Mouse (Mus musculus) R1 (cell line): ENCODE data around the gene Pard3b.
"Not testable (repeated sequence)": the region's sequence is repeated elsewhere in the genome, so short reads cannot be mapped to it uniquely, and the experiment has no call there.

Source experiments
- DNase-seq: peaks from one replicate; pipeline ENCODE4 v3.0.0-alpha.2; 2018; ENCODE audit warnings: low read depth, low spot score

Gene Pard3b

GRCm38 (mm10) chr1:62576939-62577590, 938.4 kb downstream of the Pard3b start:
- no peak for DNase-seq

- DNase-seq, result no peak
Observed at GRCm38 (mm10) chr1:62579024-62579765, 940.6 kb downstream of the Pard3b start.

GRCm38 (mm10) chr1:62580314-62580935, 941.8 kb downstream of the Pard3b start:
- DNase-seq, result peak; percentile 30

- DNase-seq, result no peak
Observed at GRCm38 (mm10) chr1:62582476-62582875, 943.9 kb downstream of the Pard3b start.

- no peak for DNase-seq
Observed at GRCm38 (mm10) chr1:62587536-62587935, 948.9 kb downstream of the Pard3b start.

- no peak for DNase-seq
Observed at GRCm38 (mm10) chr1:62591296-62592031, 952.8 kb downstream of the Pard3b start.

GRCm38 (mm10) chr1:62595401-62595800, 956.8 kb downstream of the Pard3b start:
- DNase-seq, result no peak

- DNase-seq, result peak; percentile 26
Observed at GRCm38 (mm10) chr1:62597751-62598400, 959.3 kb downstream of the Pard3b start.

GRCm38 (mm10) chr1:62598551-62598950, 959.9 kb downstream of the Pard3b start:
- no peak for DNase-seq

- DNase-seq, result not testable (repeated sequence)
Observed at GRCm38 (mm10) chr1:62604644-62605043, 966.0 kb downstream of the Pard3b start.

GRCm38 (mm10) chr1:62618109-62618665, 979.6 kb downstream of the Pard3b start:
- no peak for DNase-seq

- DNase-seq, result no peak
Observed at GRCm38 (mm10) chr1:62619456-62619855, 980.8 kb downstream of the Pard3b start.

GRCm38 (mm10) chr1:62622447-62622846, 983.8 kb downstream of the Pard3b start:
- DNase-seq, result no peak

GRCm38 (mm10) chr1:62624166-62624565, 985.5 kb downstream of the Pard3b start:
- DNase-seq, result no peak

- DNase-seq, result no peak
Observed at GRCm38 (mm10) chr1:62624836-62625235, 986.2 kb downstream of the Pard3b start.

GRCm38 (mm10) chr1:62625332-62625731, 986.7 kb downstream of the Pard3b start:
- no peak for DNase-seq

- no peak for DNase-seq
Observed at GRCm38 (mm10) chr1:62625819-62626505, 987.3 kb downstream of the Pard3b start.

GRCm38 (mm10) chr1:62629952-62630351, 991.3 kb downstream of the Pard3b start:
- DNase-seq, result no peak

- DNase-seq, result no peak
Observed at GRCm38 (mm10) chr1:62631511-62632305, 993.1 kb downstream of the Pard3b start.

GRCm38 (mm10) chr1:62632886-62633285, 994.3 kb downstream of the Pard3b start:
- DNase-seq, result no peak
